Mouse (Mus musculus) ES-CJ7 (cell line): ENCODE measurements around the gene Gad1.

ENCODE experiments used
- DNase-seq: peaks from one replicate; pipeline ENCODE4 v3.0.0; 2011; ENCODE audit warnings: low read depth, low spot score

Gene Gad1

GRCm38 (mm10) chr2:70552772-70553171, at the start of gene Gad1:
TSS of gene Gad1 (plus strand) at chr2:70553072.
- DNase-seq: no peak

- no peak for DNase-seq
Measured at GRCm38 (mm10) chr2:70503436-70503835, 49.4 kb upstream of the Gad1 start.

- DNase-seq: no peak
Measured at GRCm38 (mm10) chr2:70505229-70505628, 47.6 kb upstream of the Gad1 start.

DNA sequence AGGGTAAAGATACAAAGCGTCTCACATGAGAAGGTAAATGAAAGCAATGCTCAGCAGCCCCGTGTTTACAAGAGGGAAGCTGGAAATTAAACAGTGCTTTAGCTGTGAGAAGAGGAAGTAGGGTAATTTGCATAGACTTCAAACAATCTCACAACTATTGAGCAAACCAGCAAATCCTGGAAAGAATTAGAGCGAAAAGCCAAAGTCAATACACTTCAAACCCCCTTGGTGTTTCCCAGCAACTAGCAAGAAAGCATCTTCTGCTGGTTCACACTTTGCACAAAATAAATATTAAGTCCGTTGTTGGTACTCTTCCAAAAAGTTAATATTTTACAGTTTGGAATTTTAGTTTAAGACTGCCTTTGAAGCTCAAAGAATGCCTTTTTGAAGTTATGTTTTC, 47.0 kb upstream of the Gad1 start:
- no peak for DNase-seq

GRCm38 (mm10) chr2:70506372-70506771, 46.5 kb upstream of the Gad1 start:
- DNase-seq: no peak

- peak; percentile 14 for DNase-seq
Measured at GRCm38 (mm10) chr2:70508496-70508895, 44.4 kb upstream of the Gad1 start, which contains the start of gene Erich2. TSS of gene Erich2 (plus strand) at chr2:70508819.

DNA sequence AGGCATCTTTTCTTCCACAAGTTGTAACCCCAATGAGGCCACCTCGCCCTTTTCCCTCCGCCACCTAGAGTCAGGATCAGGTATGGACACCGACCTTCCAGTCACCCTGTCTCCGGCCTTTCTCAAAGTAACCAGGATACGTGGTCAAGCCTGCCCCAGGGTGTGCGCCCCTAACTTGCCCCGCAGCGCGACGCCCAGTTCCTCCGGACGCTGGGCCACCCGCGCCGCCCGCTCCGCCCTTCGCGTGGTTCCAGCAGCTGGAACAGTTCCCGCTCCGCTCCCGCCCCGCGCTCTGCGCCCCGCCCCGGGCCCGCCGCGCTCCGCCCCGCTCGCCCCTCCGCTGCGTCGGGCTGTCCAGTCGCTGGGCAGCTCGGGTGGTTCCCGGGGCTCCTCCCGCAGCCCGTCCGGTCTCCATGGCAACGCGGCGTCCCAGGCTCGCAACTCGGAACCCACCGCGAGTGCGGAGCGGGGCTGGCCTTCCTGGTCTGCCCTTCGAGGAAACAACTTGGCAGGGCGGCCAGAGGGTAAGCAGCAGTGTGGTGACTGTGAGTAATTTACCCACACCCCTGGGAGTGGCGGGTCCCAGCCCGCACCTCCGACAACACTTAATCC, 43.7 kb upstream of the Gad1 start:
- DNase-seq: peak; percentile 66

GRCm38 (mm10) chr2:70538283-70538682, 14.6 kb upstream of the Gad1 start:
- peak; percentile 62 for DNase-seq

DNA sequence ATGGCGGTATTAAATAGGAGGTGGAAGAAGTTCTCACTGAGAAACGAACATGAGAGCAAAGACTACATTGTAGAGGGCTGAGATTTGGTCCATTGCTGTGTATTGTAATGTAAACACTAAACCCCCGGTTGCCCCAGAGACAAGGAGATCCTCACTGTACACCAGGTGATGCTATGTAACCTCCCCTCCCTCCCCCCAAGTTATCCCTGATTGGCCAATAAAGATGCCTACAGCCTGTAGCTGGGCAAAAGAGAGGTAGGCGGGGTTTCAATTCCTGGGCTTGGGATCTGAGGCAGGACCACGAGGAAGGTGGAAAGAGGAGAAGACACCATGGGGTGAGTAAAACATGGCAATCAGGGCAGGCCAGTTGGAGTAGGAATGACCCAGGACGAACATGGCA, 2.2 kb upstream of the Gad1 start:
- DNase-seq: peak; percentile 68

DNA sequence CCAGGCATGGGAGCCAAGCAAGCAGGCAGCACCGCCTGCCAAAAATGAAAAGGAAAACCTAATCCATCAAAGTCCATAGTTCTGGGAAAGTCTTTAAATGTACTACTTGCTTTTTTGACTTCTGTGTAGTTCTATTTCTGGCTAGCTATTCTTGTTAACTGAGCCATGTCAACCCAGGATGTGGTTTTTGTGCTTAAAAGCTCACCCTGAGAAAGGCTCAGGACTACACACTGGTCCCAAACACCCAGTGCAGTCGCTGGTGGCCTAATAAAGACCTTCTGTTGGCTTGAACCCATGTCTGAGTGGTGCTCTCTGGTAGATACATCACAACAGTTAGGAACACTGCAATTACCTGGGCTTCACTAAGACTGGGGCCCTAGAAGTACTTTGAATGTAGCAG, 1.4 kb upstream of the Gad1 start:
- DNase-seq: no peak

DNA sequence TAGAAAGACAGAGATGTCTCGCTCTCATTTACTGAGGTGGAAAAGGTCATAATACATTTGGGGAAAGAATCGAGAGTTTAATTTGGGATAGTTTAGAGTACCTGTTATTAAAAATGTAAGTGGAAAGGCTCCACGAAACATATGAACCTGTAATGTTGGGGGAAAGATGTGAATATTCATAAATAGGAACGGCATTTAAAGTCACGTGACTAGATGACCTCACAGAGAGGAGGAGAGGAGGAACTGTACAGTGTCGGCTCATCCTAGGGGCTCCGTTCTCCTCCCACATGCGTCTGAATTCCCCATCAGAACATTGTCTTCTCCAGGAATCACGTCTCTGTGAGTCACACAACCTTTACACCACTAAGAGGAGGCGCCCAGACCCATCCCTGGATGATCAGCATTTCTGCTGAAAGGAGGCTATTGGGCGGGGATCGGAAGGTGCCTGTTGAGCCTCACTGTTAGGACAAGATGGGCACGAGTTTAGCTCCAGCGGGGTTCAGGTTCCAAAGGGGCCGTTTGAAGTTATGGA, 739 bp upstream of the Gad1 start:
- DNase-seq: no peak

DNA sequence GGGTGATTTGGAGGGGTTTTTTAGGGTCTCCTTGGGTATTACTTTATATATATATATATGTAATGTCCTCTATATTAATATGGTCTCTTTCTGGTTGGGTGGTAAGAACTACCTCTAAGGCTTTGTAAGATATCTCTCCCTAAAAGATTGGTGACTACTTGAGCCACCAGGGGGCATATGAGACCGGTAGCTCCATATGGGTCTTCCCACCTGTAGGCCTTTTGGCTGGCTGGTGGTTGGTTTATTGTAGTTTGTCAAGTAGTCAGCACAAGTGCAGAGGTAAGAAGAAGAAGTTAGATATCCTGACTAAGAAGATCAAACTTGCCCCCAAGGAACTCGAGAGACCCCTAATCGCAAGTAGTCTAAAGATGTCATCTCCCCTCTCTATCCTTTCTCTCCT, 954 bp downstream of the Gad1 start:
- peak; percentile 49 for DNase-seq

GRCm38 (mm10) chr2:70558112-70558842, 5.4 kb downstream of the Gad1 start:
- peak; percentile 95 for DNase-seq

- peak; percentile 62 for DNase-seq
Measured at GRCm38 (mm10) chr2:70558843-70559451, 6.1 kb downstream of the Gad1 start.

GRCm38 (mm10) chr2:70559520-70559919, 6.6 kb downstream of the Gad1 start:
- DNase-seq: peak; percentile 91

GRCm38 (mm10) chr2:70561077-70561795, 8.4 kb downstream of the Gad1 start:
- peak; percentile 77 for DNase-seq

DNA sequence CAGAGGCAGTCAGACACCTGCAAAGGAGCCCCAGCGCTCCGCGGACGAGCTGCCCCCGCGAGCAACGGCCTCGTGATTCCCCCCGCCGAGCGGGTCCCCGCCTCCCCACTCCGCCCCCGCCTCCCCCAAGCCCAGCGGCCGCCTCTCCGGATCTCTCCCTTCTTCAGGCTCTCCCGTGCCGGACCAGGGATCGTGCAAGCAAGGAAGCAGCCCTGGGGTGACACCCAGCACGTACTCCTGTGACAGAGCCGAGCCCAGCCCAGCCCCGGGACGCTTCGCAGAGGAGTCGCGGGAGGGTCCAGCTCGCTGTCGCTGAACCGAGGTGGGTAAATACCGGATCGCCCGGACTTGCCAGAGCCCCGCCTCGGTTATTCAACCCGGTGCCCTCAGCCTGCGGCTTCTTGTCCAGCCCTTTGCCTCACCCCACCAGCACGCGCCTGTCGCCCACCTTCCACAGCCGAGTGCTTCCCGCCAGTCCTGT, 9.2 kb downstream of the Gad1 start:
- DNase-seq: peak; percentile 35

- DNase-seq: no peak
Measured at GRCm38 (mm10) chr2:70562611-70562980, 9.7 kb downstream of the Gad1 start.

DNA sequence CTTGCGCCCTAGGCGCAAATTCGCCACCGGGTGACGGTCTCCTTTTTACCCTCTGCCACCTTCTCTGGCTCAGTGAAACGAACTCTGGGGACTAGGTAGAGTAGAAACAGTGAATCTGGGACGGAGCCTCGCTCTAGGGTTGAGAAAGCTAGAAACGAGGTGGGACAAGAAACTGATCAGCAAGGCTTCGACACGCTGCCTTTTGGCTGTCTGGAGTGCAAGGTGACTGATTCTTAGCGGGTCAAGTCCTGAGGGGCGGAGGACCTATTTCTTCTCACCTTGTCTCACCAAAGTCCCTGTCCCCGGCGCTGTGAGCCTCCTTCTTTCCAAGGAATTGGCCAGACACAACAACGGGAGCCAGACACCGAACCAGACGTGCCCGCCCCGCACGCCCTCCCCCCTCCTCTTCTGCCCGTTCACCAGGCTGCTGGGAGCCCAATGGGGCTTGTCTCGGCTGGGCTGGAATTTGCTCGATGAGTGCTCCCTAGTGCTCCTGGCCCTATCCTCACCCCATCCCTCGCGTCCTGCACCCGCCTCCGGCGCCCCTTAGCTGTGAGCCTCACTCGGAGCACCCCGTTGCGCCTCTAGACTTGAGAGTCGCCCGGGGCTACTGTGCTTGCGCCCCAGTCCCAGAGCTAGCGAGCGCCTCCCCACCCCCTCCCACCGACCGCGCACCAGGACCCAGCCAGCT, 10.3 kb downstream of the Gad1 start:
- peak; percentile 51 for DNase-seq

DNA sequence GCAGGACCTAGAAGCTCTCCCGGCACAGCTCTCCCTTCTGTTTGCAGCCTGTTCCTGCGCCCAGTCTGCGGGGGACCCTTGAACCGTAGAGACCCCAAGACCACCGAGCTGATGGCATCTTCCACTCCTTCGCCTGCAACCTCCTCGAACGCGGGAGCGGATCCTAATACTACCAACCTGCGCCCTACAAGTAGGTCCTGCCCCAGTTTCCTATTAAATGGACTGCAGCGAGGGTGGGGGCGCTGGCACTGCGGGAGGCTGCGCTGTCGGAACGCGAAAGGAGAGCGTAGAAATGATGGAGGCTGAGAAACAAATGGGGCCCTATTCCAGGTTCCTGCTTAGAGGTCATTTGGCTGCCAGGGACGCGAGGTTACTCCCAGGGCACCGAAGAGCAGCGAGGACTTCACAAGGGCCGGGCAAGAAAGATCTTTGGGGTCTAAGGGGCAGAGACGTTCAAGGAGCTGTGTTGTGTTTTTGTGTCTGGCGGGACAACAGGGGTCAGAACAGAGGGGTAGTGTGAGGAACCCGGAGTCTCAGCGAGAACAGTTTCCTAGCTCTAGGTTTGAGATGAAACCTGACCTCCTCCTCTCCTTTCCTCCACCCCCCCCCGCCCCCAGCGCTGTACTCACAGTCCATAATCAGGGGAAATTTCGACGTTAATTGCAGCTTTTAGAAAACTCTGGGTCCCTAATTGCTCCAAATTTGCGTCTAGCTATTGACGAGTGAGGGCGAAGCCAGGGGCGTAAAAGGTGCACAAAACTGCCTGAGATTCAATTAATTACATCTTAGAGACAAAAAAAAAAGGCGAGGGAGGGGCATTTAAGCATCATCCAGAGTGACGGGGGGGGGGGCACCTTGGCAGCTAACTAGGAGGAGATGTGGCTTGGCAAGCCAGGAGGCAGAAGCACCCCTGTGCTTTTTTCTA, 11.1 kb downstream of the Gad1 start:
- DNase-seq: peak; percentile 23
